Mouse (Mus musculus): ENCODE measurements around the gene Zfp691.

Gene Zfp691

GRCm38 (mm10) chr4:119172919-119173650 is 910 bp downstream of the Zfp691 start:
- in situ Hi-C loops (cut with MboI, MseI) = loop anchor here in 1 of 2 experiments (10.0 kb wide), 1 partner anchor 68 kb away; the partner anchor contains the start of gene Slc2a1

GRCm38 (mm10) chr4:119167663-119168062 is 6.3 kb downstream of the Zfp691 start:
- in situ Hi-C loops (cut with MboI, MseI) = loop anchor here (5.0 to 10.0 kb wide), 2 partner anchors 160 to 513 kb away; partner anchors contain the start of gene Olfr62 (in 1 of the 2)

- in situ Hi-C loops (cut with MboI, MseI) = loop anchor here (5.0 to 10.0 kb wide), 2 partner anchors 160 to 512 kb away; partner anchors contain the start of gene Olfr62 (in 1 of the 2)
Observed at GRCm38 (mm10) chr4:119167068-119167467, 6.9 kb downstream of the Zfp691 start.

GRCm38 (mm10) chr4:119165916-119166315 is 8.1 kb downstream of the Zfp691 start:
- in situ Hi-C loops (cut with MboI, MseI) = loop anchor here (5.0 to 10.0 kb wide), 2 partner anchors 159 to 511 kb away; partner anchors contain the start of gene Olfr62 (in 1 of the 2)

- in situ Hi-C loops (cut with MboI, MseI) = loop anchor here in 1 of 2 experiments (10.0 kb wide), 1 partner anchor 508 kb away; the partner anchor contains the start of gene Olfr62
Observed at GRCm38 (mm10) chr4:119162990-119163389, 11.0 kb downstream of the Zfp691 start.

GRCm38 (mm10) chr4:119161358-119161757 is 12.6 kb downstream of the Zfp691 start:
- in situ Hi-C loops (cut with MboI, MseI) = loop anchor here in 1 of 2 experiments (10.0 kb wide), 1 partner anchor 507 kb away; the partner anchor contains the start of gene Olfr62

GRCm38 (mm10) chr4:119157891-119158290 is 16.1 kb downstream of the Zfp691 start:
- in situ Hi-C loops (cut with MboI, MseI) = no loop called here

GRCm38 (mm10) chr4:119157186-119157585 is 16.8 kb downstream of the Zfp691 start:
- in situ Hi-C loops (cut with MboI, MseI) = no loop called here

- in situ Hi-C loops (cut with MboI, MseI) = no loop called here
Observed at GRCm38 (mm10) chr4:119148741-119149140, 25.3 kb downstream of the Zfp691 start.

- in situ Hi-C loops (cut with MboI, MseI) = no loop called here
Observed at GRCm38 (mm10) chr4:119147347-119147746, 26.6 kb downstream of the Zfp691 start.

- in situ Hi-C loops (cut with MboI, MseI) = no loop called here
Observed at GRCm38 (mm10) chr4:119146816-119147215, 27.2 kb downstream of the Zfp691 start.

- in situ Hi-C loops (cut with MboI, MseI) = no loop called here
Observed at GRCm38 (mm10) chr4:119142230-119142871, 31.6 kb downstream of the Zfp691 start.

- in situ Hi-C loops (cut with MboI, MseI) = no loop called here
Observed at GRCm38 (mm10) chr4:119141191-119141590, 32.8 kb downstream of the Zfp691 start.

- in situ Hi-C loops (cut with MboI, MseI) = no loop called here
Observed at GRCm38 (mm10) chr4:119140126-119140525, 33.9 kb downstream of the Zfp691 start.

GRCm38 (mm10) chr4:119138776-119139175 is 35.2 kb downstream of the Zfp691 start:
- in situ Hi-C loops (cut with MboI, MseI) = no loop called here

GRCm38 (mm10) chr4:119138171-119138570 is 35.8 kb downstream of the Zfp691 start:
- in situ Hi-C loops (cut with MboI, MseI) = no loop called here

GRCm38 (mm10) chr4:119137313-119137712 is 36.7 kb downstream of the Zfp691 start:
- in situ Hi-C loops (cut with MboI, MseI) = no loop called here

- in situ Hi-C loops (cut with MboI, MseI) = no loop called here
Observed at GRCm38 (mm10) chr4:119133860-119134259, 40.1 kb downstream of the Zfp691 start.

- in situ Hi-C loops (cut with MboI, MseI) = no loop called here
Observed at GRCm38 (mm10) chr4:119133306-119133705, 40.7 kb downstream of the Zfp691 start.

- in situ Hi-C loops (cut with MboI, MseI) = no loop called here
Observed at GRCm38 (mm10) chr4:119131189-119131910, 42.6 kb downstream of the Zfp691 start.

- in situ Hi-C loops (cut with MboI, MseI) = loop anchor here in 1 of 2 experiments (5.0 to 10.0 kb wide), 3 partner anchors 486 to 978 kb away; partner anchors contain the start of gene Elovl1
Observed at GRCm38 (mm10) chr4:119129096-119129495, 44.9 kb downstream of the Zfp691 start.
